Mouse (Mus musculus) heart, embryonic 13.5 days (tissue): ENCODE measurements around the gene Dnajc7. TPM values are rescaled to one million over a fixed set of nuclear protein-coding genes. Genes with fewer than 3 reads are reported as not detected.
"Not testable (repeated sequence)": the region's sequence is repeated elsewhere in the genome, so short reads cannot be mapped to it uniquely, and the experiment has no call there.

Experiments
- ATAC-seq: fragments of 200-750 bp; cut with Nextera tagmentation; 2 replicates; pipeline ENCODE4 v1.8.0; 2017; ENCODE audit warnings: moderate TSS enrichment; ENCODE audit not compliant: insufficient number of reproducible peaks, low FRiP score, low TSS enrichment; ENCODE audit errors: extremely low read depth
- H3K27ac ChIP-seq: fragments of 300-500 bp; sonication (generic); replicated peaks from 2 replicates; pipeline ENCODE4 v1.5.1; 2015; ENCODE audit warnings: moderate library complexity, mild to moderate bottlenecking, inconsistent platforms
- H3K27me3 ChIP-seq: fragments of 300-500 bp; sonication (generic); replicated peaks from 2 replicates; pipeline ENCODE4 v1.6.1; 2015; ENCODE audit warnings: mild to moderate bottlenecking, inconsistent platforms
- H3K36me3 ChIP-seq: fragments of 300-500 bp; sonication (generic); 2 replicates; pipeline ENCODE4 v1.6.1; 2015; ENCODE audit warnings: mild to moderate bottlenecking, inconsistent platforms
- H3K4me1 ChIP-seq: fragments of 300-500 bp; sonication (generic); 2 replicates; pipeline ENCODE4 v1.6.1; 2015; ENCODE audit warnings: inconsistent platforms
- H3K4me2 ChIP-seq: fragments of 300-500 bp; sonication (generic); 2 replicates; pipeline ENCODE4 v1.6.1; 2015; ENCODE audit warnings: inconsistent platforms, mild to moderate bottlenecking, moderate library complexity
- H3K4me3 ChIP-seq: fragments of 300-500 bp; sonication (generic); 2 replicates; pipeline ENCODE4 v1.5.1; 2015; ENCODE audit warnings: moderate library complexity, mild to moderate bottlenecking, inconsistent platforms
- H3K9ac ChIP-seq: fragments of 300-500 bp; sonication (generic); 2 replicates; pipeline ENCODE4 v1.6.1; 2015; ENCODE audit warnings: inconsistent platforms, mild to moderate bottlenecking, moderate library complexity
- H3K9me3 ChIP-seq: fragments of 300-500 bp; sonication (generic); 2 replicates; pipeline ENCODE4 v1.6.1; 2016; ENCODE audit warnings: inconsistent platforms
- WGBS: fragments of 180-500 bp; shearing (Covaris S2); methylation state at CpG from one replicate; pipeline ENCODE4 v1.1.7; 2015; ENCODE audit warnings: mixed read lengths; 5-methylcytosine and 5-hydroxymethylcytosine counted together
- polyA plus RNA-seq: library from polyadenylated mRNA; unstranded; fragments of >200 nt; fragmentation: Nextera tagmentation; extraction: Ambion mirVana; gene quantifications from 2 replicates; pipeline ENCODE4 v1.2.1, GENCODE M21; 2015

Dnajc7 gene
- polyA plus RNA-seq, 1 experiment from 2014 or later: 172 TPM

GRCm38 (mm10) chr11:100601372-100601771, 18.6 kb downstream of the Dnajc7 start:
- 91% methylated on average over 3 of the region's 3 CpGs for whole genome bisulfite sequencing
- ATAC-seq: no peak

DNA sequence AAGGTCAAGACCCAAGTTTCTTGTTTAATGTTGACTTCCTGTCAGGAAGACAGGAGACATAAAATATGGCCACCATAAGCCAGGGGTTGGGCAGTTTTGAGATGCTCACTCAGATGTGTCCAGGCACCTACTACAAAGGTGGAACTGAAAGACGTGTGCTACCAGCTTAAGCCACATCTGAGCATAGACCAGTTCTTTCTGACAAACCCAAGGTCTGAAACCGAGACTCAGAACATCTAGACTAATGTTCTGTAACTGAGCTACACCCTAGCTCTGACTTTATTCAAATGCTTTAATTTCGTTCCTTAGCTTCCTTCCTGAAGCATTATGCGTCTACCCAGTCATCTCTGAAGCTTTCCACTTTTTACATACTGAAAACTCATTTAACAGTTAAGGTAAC, 21.9 kb downstream of the Dnajc7 start:
- 91% methylated on average over 4 of the region's 4 CpGs for WGBS
- Histone ChIP-seq H3K4me1 (peaks cover 15% of the 10 kb centered on the region), H3K36me3 (peaks cover 91% of the 10 kb centered on the region)

More at GRCm38 (mm10) chr11:100601372-100601771, 18.6 kb downstream of the Dnajc7 start:
- Histone ChIP-seq H3K9ac (no peak overlapping the region), H3K36me3 (peaks cover 58% of the 10 kb centered on the region), H3K4me2 (no peak overlapping the region), H3K4me1 (peaks cover 28% of the 10 kb centered on the region), H3K4me3 (no peak overlapping the region), H3K9me3 (no peaks in the 10 kb centered on the region), H3K27me3 (no peaks in the 10 kb centered on the region), H3K27ac (no peak overlapping the region)

DNA sequence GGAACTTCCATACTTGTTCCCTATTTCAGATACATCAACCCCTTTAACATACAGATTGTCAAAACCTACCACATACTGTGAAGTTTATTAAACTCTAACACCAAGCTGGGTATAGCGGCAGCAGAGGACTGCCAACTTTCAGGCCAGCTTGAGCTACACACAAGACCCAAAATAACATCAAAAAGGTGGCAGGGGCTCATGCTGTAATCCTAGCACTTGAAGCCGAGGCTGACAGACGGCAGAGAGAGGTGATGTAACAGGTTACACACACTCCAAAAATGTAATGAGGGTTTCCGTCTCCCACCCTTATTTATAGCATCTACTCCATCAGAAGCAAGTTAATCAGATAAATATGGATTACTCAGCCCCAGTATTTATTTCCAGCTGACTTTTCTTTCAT, 24.4 kb downstream of the Dnajc7 start:
- Histone ChIP-seq H3K9ac (0 out of 2 replicates have a peak overlapping the region, but pooled peaks have one; percentile 6), H3K4me2 (no peak overlapping the region), H3K4me3 (no peak overlapping the region), H3K9me3 (no peaks in the 10 kb centered on the region), H3K27ac (peak overlapping the region; percentile 50), H3K27me3 (no peaks in the 10 kb centered on the region), H3K4me1 (peaks cover 12% of the 10 kb centered on the region), H3K36me3 (peaks cover 100% of the 10 kb centered on the region)
- ATAC-seq: no peak
- WGBS: 53% methylated on average over 4 of the region's 4 CpGs

More for the DNA sequence above, 21.9 kb downstream of the Dnajc7 start:
- Histone ChIP-seq H3K9me3 (no peaks in the 10 kb centered on the region), H3K27me3 (no peaks in the 10 kb centered on the region), H3K4me2 (no peak overlapping the region), H3K4me3 (no peak overlapping the region), H3K9ac (no peak overlapping the region), H3K27ac (no peak overlapping the region)
- no peak for ATAC-seq

DNA sequence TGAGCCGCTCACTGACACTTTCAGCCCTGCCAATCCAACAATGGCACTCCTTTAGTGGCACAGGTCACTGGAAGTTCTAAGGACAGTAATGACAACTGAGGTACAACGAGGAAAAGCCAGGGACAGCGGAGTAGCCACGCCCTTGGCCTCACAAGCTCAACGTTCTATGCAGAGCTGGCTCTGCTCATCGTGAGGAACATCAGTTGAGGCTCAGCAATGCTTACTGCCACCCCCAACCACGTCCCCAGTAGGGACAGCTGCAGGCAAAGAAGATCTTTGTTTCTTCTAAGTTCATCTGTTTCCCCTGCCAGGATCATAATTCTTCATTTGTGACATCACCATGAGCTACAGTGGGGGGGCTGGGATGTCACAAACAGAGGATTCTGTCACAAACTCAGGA, 25.4 kb downstream of the Dnajc7 start:
- H3K27ac ChIP-seq: no peak overlapping the region
- no peak overlapping the region for H3K9ac ChIP-seq
- 80% methylated on average over 7 of the region's 7 CpGs for WGBS
- H3K36me3 ChIP-seq: peaks cover 100% of the 10 kb centered on the region
- no peaks in the 10 kb centered on the region for H3K27me3 ChIP-seq
- no peaks in the 10 kb centered on the region for H3K9me3 ChIP-seq
- H3K4me3 ChIP-seq: no peak overlapping the region
- peaks cover 12% of the 10 kb centered on the region for H3K4me1 ChIP-seq
- no peak overlapping the region for H3K4me2 ChIP-seq
- ATAC-seq: no peak

- no peak overlapping the region for H3K9ac ChIP-seq
- no peaks in the 10 kb centered on the region for H3K27me3 ChIP-seq
- H3K4me1 ChIP-seq: peaks cover 12% of the 10 kb centered on the region
- no peaks in the 10 kb centered on the region for H3K9me3 ChIP-seq
- peaks cover 100% of the 10 kb centered on the region for H3K36me3 ChIP-seq
- no peak overlapping the region for H3K4me2 ChIP-seq
- no peak overlapping the region for H3K4me3 ChIP-seq
- 92% methylated on average over 11 of the region's 11 CpGs for WGBS
- H3K27ac ChIP-seq: no peak overlapping the region
- ATAC-seq: no peak
These were observed 27.5 kb downstream of the Dnajc7 start for GRCm38 (mm10) chr11:100592346-100593046.

DNA sequence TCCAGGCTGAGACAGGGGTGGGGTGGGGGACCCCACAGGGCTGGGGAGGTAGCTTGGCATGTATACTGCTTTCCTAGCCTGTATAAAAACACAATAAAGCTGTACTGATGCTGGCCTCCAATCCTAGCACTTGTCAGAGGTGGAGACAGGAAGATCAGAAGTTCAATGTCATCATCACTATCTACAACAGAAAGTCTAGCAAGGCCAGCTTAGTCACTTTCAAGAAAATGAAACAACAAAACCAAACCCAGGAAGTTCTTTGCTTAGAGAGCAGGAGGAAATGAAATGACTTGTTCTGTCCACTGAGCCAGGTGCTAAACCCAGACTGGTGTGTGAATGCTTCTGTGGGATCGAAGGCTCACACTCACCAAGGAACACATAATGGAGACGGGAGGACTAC, 31.5 kb downstream of the Dnajc7 start:
- WGBS: 86% methylated on average over 2 of the region's 2 CpGs
- Histone ChIP-seq H3K9ac (no peak overlapping the region), H3K9me3 (no peaks in the 10 kb centered on the region), H3K4me2 (no peak overlapping the region), H3K27me3 (no peaks in the 10 kb centered on the region), H3K27ac (no peak overlapping the region), H3K4me1 (no peaks in the 10 kb centered on the region), H3K4me3 (no peak overlapping the region), H3K36me3 (peaks cover 100% of the 10 kb centered on the region)
- ATAC-seq: no peak

- no peak for ATAC-seq
- H3K9ac ChIP-seq: no peak overlapping the region
- H3K27me3 ChIP-seq: no peaks in the 10 kb centered on the region
- peaks cover 12% of the 10 kb centered on the region for H3K4me1 ChIP-seq
- no peak overlapping the region for H3K4me3 ChIP-seq
- 82% methylated on average over 3 of the region's 3 CpGs for WGBS
- H3K4me2 ChIP-seq: no peak overlapping the region
- H3K9me3 ChIP-seq: no peaks in the 10 kb centered on the region
- H3K27ac ChIP-seq: no peak overlapping the region
- peaks cover 100% of the 10 kb centered on the region for H3K36me3 ChIP-seq
These were observed 34.8 kb downstream of the Dnajc7 start for GRCm38 (mm10) chr11:100585148-100585547.

- peaks cover 12% of the 10 kb centered on the region for H3K4me1 ChIP-seq
- H3K9me3 ChIP-seq: no peaks in the 10 kb centered on the region
- H3K27me3 ChIP-seq: no peaks in the 10 kb centered on the region
- no peak overlapping the region for H3K9ac ChIP-seq
- H3K36me3 ChIP-seq: peaks cover 100% of the 10 kb centered on the region
- no peak overlapping the region for H3K27ac ChIP-seq
- no peak for ATAC-seq
- WGBS: 85% methylated on average over 7 of the region's 7 CpGs
- H3K4me3 ChIP-seq: no peak overlapping the region
- no peak overlapping the region for H3K4me2 ChIP-seq
These were observed 35.4 kb downstream of the Dnajc7 start for GRCm38 (mm10) chr11:100584561-100584961.

DNA sequence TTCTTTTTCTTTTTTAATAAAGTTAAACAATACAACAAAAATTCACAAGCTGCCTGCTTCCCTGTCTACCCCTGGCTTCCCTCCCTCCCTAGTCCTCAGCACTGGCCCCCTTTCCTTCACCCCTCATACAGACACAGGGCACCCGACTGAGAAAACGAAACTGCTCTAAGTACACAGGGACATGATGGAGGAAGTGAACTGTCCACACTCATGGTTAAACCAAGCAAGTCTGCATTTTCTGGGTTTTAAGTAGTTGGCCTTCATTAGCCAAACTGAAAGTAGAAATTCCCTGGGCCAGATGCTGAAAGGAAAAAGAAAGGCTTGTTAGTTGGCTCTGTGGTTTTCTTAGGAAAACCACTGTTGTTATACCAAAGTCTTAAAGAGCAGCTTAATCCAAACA, 37.1 kb downstream of the Dnajc7 start:
- H3K27me3 ChIP-seq: no peaks in the 10 kb centered on the region
- no peak for ATAC-seq

DNA sequence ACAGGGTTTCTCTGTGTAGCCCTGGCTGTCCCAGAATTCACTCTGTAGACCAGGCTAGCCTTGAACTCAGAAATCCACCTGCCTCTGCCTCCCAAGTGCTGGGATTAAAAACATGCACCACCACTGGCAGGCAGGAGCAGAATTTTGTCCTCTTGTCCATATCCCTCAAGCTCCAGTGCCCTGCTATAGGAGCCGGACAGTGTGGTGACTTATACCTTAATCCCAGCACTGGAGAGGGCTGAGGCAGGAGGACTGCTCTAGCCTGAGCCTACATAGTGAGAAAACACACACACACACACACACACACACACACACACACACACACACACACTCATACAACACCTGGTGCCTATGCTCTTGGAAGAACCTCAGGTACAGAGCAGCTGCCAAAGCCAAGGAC, 37.6 kb downstream of the Dnajc7 start:
- H3K4me1 ChIP-seq: peaks cover 12% of the 10 kb centered on the region
- WGBS: 83% methylated on average over 1 of the region's 1 CpGs
- not testable (repeated sequence) for H3K4me3 ChIP-seq, H3K9me3 ChIP-seq, H3K9ac ChIP-seq, ATAC-seq, H3K27me3 ChIP-seq, H3K4me2 ChIP-seq
- H3K36me3 ChIP-seq: peaks cover 96% of the 10 kb centered on the region
- peak overlapping the region; percentile 55 for H3K27ac ChIP-seq

More for the DNA sequence above, 37.1 kb downstream of the Dnajc7 start:
- Histone ChIP-seq H3K9ac (no peak overlapping the region), H3K36me3 (peaks cover 100% of the 10 kb centered on the region), H3K4me2 (no peak overlapping the region), H3K9me3 (no peaks in the 10 kb centered on the region), H3K4me3 (no peak overlapping the region), H3K4me1 (peaks cover 12% of the 10 kb centered on the region), H3K27ac (no peak overlapping the region)
- 95% methylated on average over 2 of the region's 2 CpGs for WGBS

GRCm38 (mm10) chr11:100581756-100582155, 38.2 kb downstream of the Dnajc7 start:
- peaks cover 12% of the 10 kb centered on the region for H3K4me1 ChIP-seq
- H3K36me3 ChIP-seq: peaks cover 89% of the 10 kb centered on the region
- peak overlapping the region; percentile 34; the same call in 1 of the 2 replicates for H3K9ac ChIP-seq
- H3K27me3 ChIP-seq: no peaks in the 10 kb centered on the region
- no peak overlapping the region for H3K4me3 ChIP-seq
- no peak overlapping the region for H3K4me2 ChIP-seq
- H3K9me3 ChIP-seq: no peaks in the 10 kb centered on the region
- WGBS: 51% methylated on average over 4 of the region's 4 CpGs
- H3K27ac ChIP-seq: peak overlapping the region; percentile 55
- ATAC-seq: no peak

DNA sequence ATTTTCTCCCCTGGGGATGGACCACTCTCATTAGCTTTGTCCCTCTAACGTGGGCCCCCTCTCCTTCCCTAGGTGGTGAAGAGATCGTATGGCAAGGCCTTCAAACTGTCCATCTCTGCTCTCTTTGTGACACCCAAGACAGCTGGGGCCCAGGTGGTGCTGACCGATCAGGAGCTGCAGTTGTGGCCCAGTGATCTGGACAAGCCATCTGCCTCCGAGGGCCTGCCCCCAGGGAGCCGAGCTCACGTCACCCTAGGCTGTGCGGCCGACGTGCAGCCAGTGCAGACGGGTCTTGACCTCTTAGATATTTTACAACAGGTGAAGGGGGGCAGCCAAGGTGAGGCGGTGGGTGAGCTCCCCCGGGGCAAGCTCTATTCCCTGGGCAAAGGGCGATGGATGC, 39.7 kb downstream of the Dnajc7 start:
- no peaks in the 10 kb centered on the region for H3K27me3 ChIP-seq
- H3K9ac ChIP-seq: no peak overlapping the region
- H3K4me1 ChIP-seq: peaks cover 24% of the 10 kb centered on the region
- WGBS: 91% methylated on average over 13 of the region's 13 CpGs
- H3K36me3 ChIP-seq: peaks cover 74% of the 10 kb centered on the region
- H3K27ac ChIP-seq: no peak overlapping the region
- no peak for ATAC-seq
- H3K9me3 ChIP-seq: no peaks in the 10 kb centered on the region
- no peak overlapping the region for H3K4me3 ChIP-seq
- no peak overlapping the region for H3K4me2 ChIP-seq
